Mouse (Mus musculus): ENCODE measurements around the gene Gsk3a.
A peak's percentile ranks its signal among the peaks of the same experiment; 100 is the strongest.

DNA sequence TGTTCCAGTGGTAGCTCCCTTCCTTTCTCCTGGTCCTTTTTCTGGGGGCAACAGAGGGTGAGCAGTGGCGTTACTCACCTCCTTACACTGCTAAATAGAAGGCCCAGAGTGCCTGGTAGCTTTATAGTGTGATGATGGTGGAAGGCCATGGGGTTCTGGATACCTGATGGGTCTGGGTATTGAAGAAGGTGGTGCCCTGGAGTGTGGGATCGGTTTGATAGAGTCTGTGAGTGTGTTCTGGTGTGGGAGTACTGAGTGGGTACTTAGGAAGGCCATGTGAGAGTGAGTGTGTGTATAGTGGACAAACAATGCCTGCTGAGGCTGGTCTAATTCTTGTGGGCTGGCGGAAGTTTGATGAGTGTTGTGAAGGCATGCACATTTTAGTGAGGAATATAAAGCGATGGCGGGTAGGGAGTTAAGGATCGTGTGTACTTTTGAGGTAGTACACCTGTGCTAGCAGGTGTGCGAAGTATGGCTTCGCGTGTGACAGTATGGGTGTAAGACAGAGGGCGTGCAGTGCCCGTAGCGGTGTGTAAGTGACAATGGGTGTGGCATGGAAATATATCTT lies 43.6 kb upstream of the Gsk3a start:
- TF ChIP-seq CTCF (IDR thresholded peaks at IDR 0.05) (peak; percentile 14; the same call in 1 of the 2 replicates), EP300 (IDR thresholded peaks at IDR 0.05) (peak; percentile 66)
